ENCODE assay signal across 11 mouse cellular contexts in the genomic region with DNA sequence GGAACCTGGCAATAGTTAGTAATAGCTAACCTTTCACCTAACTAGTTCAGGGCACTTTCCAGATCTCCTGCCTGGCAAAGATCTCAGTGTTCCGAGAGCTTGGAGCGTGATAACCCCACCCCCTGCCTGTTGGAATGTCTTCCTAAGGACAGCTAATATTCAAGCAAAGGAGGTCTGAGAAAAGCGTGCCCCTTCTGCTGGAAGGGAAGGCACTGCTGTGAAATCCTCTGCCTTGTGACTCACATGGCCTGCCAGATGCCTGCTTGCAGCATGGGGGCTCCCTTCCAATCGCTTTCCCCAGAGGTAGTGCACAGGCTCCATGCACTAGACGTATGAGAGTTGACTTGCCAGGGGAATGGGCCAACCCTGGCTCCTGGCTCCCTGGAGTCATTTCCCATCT.
DNase-seq lines count a peak whose midpoint lies in the region; ATAC-seq and TF ChIP-seq lines count a peak whose summit lies in the region.
"Had no signal": no experiment of that assay in that cellular context is flagged by ENCODE, and none has a peak within 500 bp of the region (broad histone marks: within the 10 kb centered on the region; RNA-seq: fewer than 3 reads in every experiment).

No protein-coding gene starts in this region.

- TF ChIP-seq POLR2A in thymus, adult 2 months (IDR thresholded peaks at IDR 0.05; ENCODE audit: control insufficient read depth, extremely low read depth, insufficient read depth, low read length, poor library complexity) = no peak

- no peaks in the 10 kb centered on the region for H3K27me3 ChIP-seq in kidney, embryonic 14.5 days (ENCODE audit: control insufficient read depth, insufficient read depth, low read length)
- H3K27me3 ChIP-seq in thymus, adult 2 months (ENCODE audit: control insufficient read depth, insufficient read depth, low read length) = no peaks in the 10 kb centered on the region

- peak; percentile 53 to 72 for DNase-seq in cerebellum, postnatal 10 days
- DNase-seq in cerebellum, adult 11 months = no peak
- peak; percentile 74 for DNase-seq in kidney, adult 11 months
- DNase-seq in NIH3T3 (ENCODE audit: low read depth) = peak; percentile 63
- DNase-seq in heart, postnatal 14 days = peak; percentile 21 to 27
- no peak for DNase-seq in layer of hippocampus, adult 9-10 months (ENCODE audit: low spot score)
- DNase-seq in thymus, adult 2 months = no peak
- DNase-seq: liver, embryonic 13.5 days; thymus, postnatal 14 days had no signal

- 78% methylated on average over 5 of the region's 5 CpGs for WGBS in kidney, embryonic 14.5 days
- 96% methylated on average over 5 of the region's 5 CpGs for WGBS in thymus, adult 2 months

- no peak overlapping the region for H3K9ac ChIP-seq in kidney, embryonic 14.5 days (ENCODE audit: low read depth, low read length)
- H3K9ac ChIP-seq: hindbrain, embryonic 12.5 days; liver, embryonic 13.5 days had no signal

- TF ChIP-seq CTCF in thymus, adult 2 months (IDR thresholded peaks at IDR 0.05; ENCODE audit: borderline replicate concordance, control insufficient read depth, extremely low read depth, insufficient read depth, low read length, poor library complexity) = no peak

- intact Hi-C loops in heart, postnatal 14 days (cut with DNase I) = no loop called here

- H3K4me1 ChIP-seq in kidney, embryonic 14.5 days (ENCODE audit: control insufficient read depth, insufficient read depth, low read length) = 0 out of 2 replicates have a peak, but pooled peaks cover 16% of the 10 kb centered on the region
- H3K4me1 ChIP-seq in thymus, adult 2 months (replicated peaks; ENCODE audit: control insufficient read depth, insufficient read depth, low read length) = peaks cover 11% of the 10 kb centered on the region
- H3K4me1 ChIP-seq: liver, embryonic 13.5 days had no signal

- H3K4me2 ChIP-seq in kidney, embryonic 14.5 days (replicated peaks; ENCODE audit: low read depth, low read length) = no peak overlapping the region
- H3K4me2 ChIP-seq: hindbrain, embryonic 12.5 days; liver, embryonic 13.5 days had no signal

- no peak overlapping the region for H3K27ac ChIP-seq in kidney, embryonic 14.5 days (ENCODE audit: low read depth, low read length)
- no peak overlapping the region for H3K27ac ChIP-seq in thymus, adult 2 months (ENCODE audit: control insufficient read depth, insufficient read depth, low read length)
- H3K27ac ChIP-seq: hindbrain, embryonic 12.5 days; liver, embryonic 13.5 days had no signal

- no peak for ATAC-seq in kidney, embryonic 14.5 days (ENCODE audit: low FRiP score, low TSS enrichment)

- H3K4me3 ChIP-seq in kidney, embryonic 14.5 days (ENCODE audit: low read length) = no peak overlapping the region
- H3K4me3 ChIP-seq in thymus, adult 2 months (ENCODE audit: control insufficient read depth, insufficient read depth, low read length) = no peak overlapping the region
- H3K4me3 ChIP-seq: hindbrain, embryonic 12.5 days; liver, embryonic 13.5 days had no signal

- H3K9me3 ChIP-seq in kidney, embryonic 14.5 days (ENCODE audit: control insufficient read depth, low read length) = no peaks in the 10 kb centered on the region
- H3K9me3 ChIP-seq: hindbrain, embryonic 12.5 days; liver, embryonic 13.5 days had no signal

- H3K36me3 ChIP-seq in kidney, embryonic 14.5 days (ENCODE audit: control insufficient read depth, insufficient read depth, low read length) = no peaks in the 10 kb centered on the region
- no peaks in the 10 kb centered on the region for H3K36me3 ChIP-seq in thymus, adult 2 months (ENCODE audit: control insufficient read depth, insufficient read depth, low read length)
- H3K36me3 ChIP-seq: hindbrain, embryonic 12.5 days; liver, embryonic 13.5 days had no signal

Comparison
In these comparisons a context has a peak if more than half of its experiments do, and no peak if none do; other contexts are left out.
1. DNase-seq: peak in cerebellum, postnatal 10 days (2 of 2), kidney, adult 11 months (single experiment), NIH3T3 (single experiment) and heart, postnatal 14 days (2 of 2); none in cerebellum, adult 11 months (single experiment), layer of hippocampus, adult 9-10 months (single experiment) and thymus, adult 2 months (single experiment).